Mouse (Mus musculus) ZHBTc4 (cell line): ENCODE data around the gene Vmn1r174.
"Not testable (repeated sequence)": the region's sequence is repeated elsewhere in the genome, so short reads cannot be mapped to it uniquely, and the experiment has no call there.

Experiments
- DNase-seq: peaks from one replicate; pipeline ENCODE4 v3.0.0-alpha.2; 2011; ENCODE audit warnings: low read depth, low spot score

Gene Vmn1r174

GRCm38 (mm10) chr7:23751970-23752369 is at the start of gene Vmn1r174:
Gene Vmn1r174 (plus strand): TSS chr7:23752270.
- DNase-seq = not testable (repeated sequence)

- peak; percentile 89 for DNase-seq
These were observed 32.5 kb downstream of the Vmn1r174 start for GRCm38 (mm10) chr7:23784526-23784925.

GRCm38 (mm10) chr7:23810543-23810942 is 58.5 kb downstream of the Vmn1r174 start, which contains the start of gene Vmn1r175:
Gene Vmn1r175 (minus strand): TSS chr7:23810643.
- DNase-seq = not testable (repeated sequence)
